Mouse (Mus musculus) hindbrain, embryonic 10.5 days (tissue): Measurements from ENCODE around the gene Dgki. TPM values are rescaled to one million over a fixed set of nuclear protein-coding genes. Genes with fewer than 3 reads are reported as not detected.

ENCODE experiments used
- DNase-seq: peaks from one replicate; pipeline ENCODE4 v3.0.0-alpha.2; 2017; ENCODE audit warnings: low spot score
- H3K27ac ChIP-seq: fragments of 300-500 bp; sonication (generic); 2 replicates; pipeline ENCODE4 v1.5.1; 2016; ENCODE audit warnings: mild to moderate bottlenecking, moderate library complexity
- H3K27me3 ChIP-seq: fragments of 300-500 bp; sonication (generic); 2 replicates; pipeline ENCODE4 v1.6.1; 2016; ENCODE audit warnings: mild to moderate bottlenecking; ENCODE audit not compliant: poor library complexity, insufficient read depth, severe bottlenecking
- H3K36me3 ChIP-seq: fragments of 300-500 bp; sonication (generic); 2 replicates; pipeline ENCODE4 v1.6.1; 2016; ENCODE audit warnings: mild to moderate bottlenecking, moderate library complexity
- H3K4me1 ChIP-seq: fragments of 300-500 bp; sonication (generic); replicated peaks from 2 replicates; pipeline ENCODE4 v1.6.1; 2016; ENCODE audit warnings: mild to moderate bottlenecking
- H3K4me3 ChIP-seq: fragments of 300-500 bp; sonication (generic); 2 replicates; pipeline ENCODE4 v1.5.1; 2016; ENCODE audit warnings: mild to moderate bottlenecking, moderate library complexity
- H3K9me3 ChIP-seq: fragments of 300-500 bp; sonication (generic); 2 replicates; pipeline ENCODE4 v1.6.1; 2016; ENCODE audit warnings: mild to moderate bottlenecking, moderate library complexity
- WGBS: fragments of 180-500 bp; shearing (Covaris S2); methylation state at CpG from one replicate; pipeline ENCODE4 v1.1.7; 2016; 5-methylcytosine and 5-hydroxymethylcytosine counted together
- polyA plus RNA-seq: library from polyadenylated mRNA; unstranded; fragments of >200 nt; fragmentation: Nextera tagmentation; extraction: Ambion mirVana; gene quantifications from 2 replicates; pipeline ENCODE4 v1.2.1, GENCODE M21; 2016

Gene Dgki
- polyA plus RNA-seq, 1 experiment from 2014 or later = 1.0 TPM

DNA sequence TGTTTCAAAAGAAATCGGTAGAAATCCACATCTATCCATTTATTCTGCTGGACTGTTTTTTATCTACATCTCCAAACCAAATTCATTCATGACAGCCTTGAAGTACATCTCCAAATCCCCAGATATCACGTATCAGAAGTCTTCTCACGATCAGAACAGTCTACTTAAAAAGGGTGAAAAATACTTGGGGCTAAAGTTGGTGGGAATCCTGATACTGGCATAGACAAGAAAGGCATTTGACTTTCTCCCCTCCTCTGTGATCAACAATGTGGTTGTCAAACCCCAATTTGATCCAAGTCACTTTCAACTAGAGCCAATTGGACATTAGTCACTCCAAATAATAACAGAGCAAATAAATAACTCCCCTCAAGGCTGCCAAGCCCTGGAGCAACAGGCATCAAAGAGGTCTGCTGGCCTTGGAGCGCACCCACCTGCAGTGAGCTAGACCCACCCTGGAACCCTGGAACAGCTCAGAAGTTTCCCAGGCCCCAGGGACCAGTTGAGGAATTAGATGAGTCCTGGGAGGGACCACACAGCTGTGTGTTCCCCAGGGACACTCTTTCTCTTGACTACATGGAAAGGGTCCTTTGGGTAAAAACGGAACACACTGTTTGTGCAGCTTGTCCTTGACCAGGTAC is 499.6 kb downstream of the Dgki start:
- DNase-seq = no peak
- Histone ChIP-seq H3K36me3 (peaks cover 52% of the 10 kb centered on the region), H3K9me3 (no peaks in the 10 kb centered on the region), H3K27ac (no peak overlapping the region), H3K4me3 (no peak overlapping the region), H3K4me1 (peaks cover 42% of the 10 kb centered on the region), H3K27me3 (no peaks in the 10 kb centered on the region)
- WGBS = 79% methylated on average over 5 of the region's 5 CpGs

DNA sequence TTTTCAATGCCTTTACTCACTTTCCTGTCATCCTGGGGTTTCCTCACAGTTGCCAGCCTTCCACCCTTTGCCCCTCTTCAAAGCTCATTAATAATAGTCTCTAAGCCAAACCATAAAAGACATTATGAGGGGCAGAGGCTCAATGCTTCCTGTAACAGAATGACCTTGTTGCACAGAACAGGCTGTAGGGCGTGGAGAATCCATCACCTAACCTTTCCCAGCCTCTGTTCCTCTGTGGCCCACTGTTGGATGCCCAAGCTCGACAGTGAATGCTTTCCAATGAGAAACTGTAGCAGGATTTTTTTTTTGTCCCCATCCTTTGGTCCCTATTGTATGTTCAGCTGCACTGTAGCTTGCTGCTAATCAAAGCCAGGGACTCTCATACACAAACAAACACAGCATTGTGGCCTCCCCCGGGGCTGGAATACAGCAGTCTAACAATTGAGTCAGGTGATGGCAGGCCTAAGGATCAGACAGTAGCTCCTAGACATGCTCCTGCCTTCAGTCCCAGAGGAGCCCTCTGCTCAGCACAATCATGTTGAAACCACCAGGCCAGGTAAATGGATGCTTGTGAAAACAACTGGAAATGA is 502.8 kb downstream of the Dgki start:
- Histone ChIP-seq H3K4me1 (peaks cover 35% of the 10 kb centered on the region), H3K36me3 (peaks cover 41% of the 10 kb centered on the region), H3K27me3 (no peaks in the 10 kb centered on the region), H3K4me3 (no peak overlapping the region), H3K9me3 (no peaks in the 10 kb centered on the region), H3K27ac (peak overlapping the region; percentile 62)
- WGBS = 35% methylated on average over 3 of the region's 3 CpGs
- no peak for DNase-seq

Other genes with a start within 250 kb of the Dgki start
- gene Creb3l2, start 142.0 kb upstream of the Dgki start, polyA plus RNA-seq = 7.6 and 9.4 TPM in 2 replicates
- not detected in 2 replicates for gene Akr1d1, start 230.0 kb upstream of the Dgki start, polyA plus RNA-seq